Mouse (Mus musculus): Measurements from ENCODE around the gene Dbx1.

DNA sequence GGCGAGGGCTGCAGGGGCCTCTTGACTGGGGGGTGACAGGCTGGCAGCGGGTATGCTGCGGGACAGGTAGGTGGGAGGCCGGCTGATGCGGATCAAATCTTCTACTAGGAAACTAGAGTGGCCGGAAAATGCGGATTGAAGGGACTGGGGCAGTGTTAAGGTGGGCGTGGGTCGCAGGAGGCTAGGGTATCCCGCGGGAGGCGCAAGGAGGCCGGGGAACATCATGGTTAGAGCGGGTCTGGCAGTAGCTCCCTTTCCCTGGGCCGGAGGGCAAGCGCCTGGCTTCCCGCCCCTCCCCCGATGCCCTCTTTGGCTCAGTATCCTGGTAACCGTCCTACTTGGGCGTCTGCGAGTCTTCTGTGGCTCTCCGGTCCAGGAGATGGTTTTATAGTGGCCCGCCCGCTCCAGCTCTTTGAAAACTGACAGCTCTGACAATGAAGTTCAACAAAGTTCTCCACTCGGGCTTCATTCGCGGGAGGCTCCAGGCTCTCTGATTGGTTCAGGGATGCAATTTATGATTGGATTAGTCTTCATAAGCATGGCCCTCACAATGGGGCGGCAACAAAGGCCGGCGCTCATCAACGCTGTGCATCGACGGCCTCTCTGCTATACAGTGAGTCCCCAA is at the start of gene Dbx1:
- TF ChIP-seq POLR2A (IDR thresholded peaks at IDR 0.05; ENCODE audit: extremely low read depth, insufficient read depth, low read length) (no peak), CTCF (IDR thresholded peaks at IDR 0.05; ENCODE audit: extremely low read depth, insufficient read depth, low read length) (no peak)

All from cortical plate, adult 2 months (tissue).